Mouse (Mus musculus): Measurements from ENCODE around the gene Zfp81. TPM values are rescaled to one million over a fixed set of nuclear protein-coding genes. Genes with fewer than 3 reads are reported as not detected.

Zfp81 gene
- polyA plus RNA-seq, 1 experiment from 2014 or later, result 20.6 TPM

Other genes starting within 250 kb of the Zfp81 start
- gene Morc2b, start 219.2 kb downstream of the Zfp81 start, polyA plus RNA-seq (2014; fragmentation: Nextera tagmentation; extraction: Ambion mirVana), result not detected in 2 replicates
- not detected in 2 replicates for gene Olfr55, start 190.4 kb downstream of the Zfp81 start, polyA plus RNA-seq (2014; fragmentation: Nextera tagmentation; extraction: Ambion mirVana)
- gene Olfr239, start 167.6 kb downstream of the Zfp81 start, polyA plus RNA-seq (2014; fragmentation: Nextera tagmentation; extraction: Ambion mirVana), result not detected in 2 replicates
- 0.03 TPM in 1 of 2 replicates, not detected in the other for gene Olfr1564, start 137.2 kb downstream of the Zfp81 start, polyA plus RNA-seq (2014; fragmentation: Nextera tagmentation; extraction: Ambion mirVana)
- 20.5 and 21.2 TPM in 2 replicates for gene Zfp955a, start 103.7 kb downstream of the Zfp81 start, polyA plus RNA-seq (2014; fragmentation: Nextera tagmentation; extraction: Ambion mirVana)
- 0.01 and 0.06 TPM in 2 replicates for gene Olfr63, start 94.2 kb downstream of the Zfp81 start, polyA plus RNA-seq (2014; fragmentation: Nextera tagmentation; extraction: Ambion mirVana)
- 9.8 and 9.9 TPM in 2 replicates for gene Zfp955b, start 69.3 kb downstream of the Zfp81 start, polyA plus RNA-seq (2014; fragmentation: Nextera tagmentation; extraction: Ambion mirVana)
- 22.8 and 23.7 TPM in 2 replicates for gene Zfp101, start 35.8 kb upstream of the Zfp81 start, polyA plus RNA-seq (2014; fragmentation: Nextera tagmentation; extraction: Ambion mirVana)
- not detected in 2 replicates for gene Actl9, start 74.0 kb upstream of the Zfp81 start, polyA plus RNA-seq (2014; fragmentation: Nextera tagmentation; extraction: Ambion mirVana)
- gene Adamts10, start 165.3 kb upstream of the Zfp81 start, polyA plus RNA-seq (2014; fragmentation: Nextera tagmentation; extraction: Ambion mirVana), result 22.7 and 25.9 TPM in 2 replicates
- gene Myo1f, start 196.8 kb upstream of the Zfp81 start, polyA plus RNA-seq (2014; fragmentation: Nextera tagmentation; extraction: Ambion mirVana), result 3.0 and 3.3 TPM in 2 replicates

Data from midbrain, embryonic 11.5 days (tissue).